In the genomic region with DNA sequence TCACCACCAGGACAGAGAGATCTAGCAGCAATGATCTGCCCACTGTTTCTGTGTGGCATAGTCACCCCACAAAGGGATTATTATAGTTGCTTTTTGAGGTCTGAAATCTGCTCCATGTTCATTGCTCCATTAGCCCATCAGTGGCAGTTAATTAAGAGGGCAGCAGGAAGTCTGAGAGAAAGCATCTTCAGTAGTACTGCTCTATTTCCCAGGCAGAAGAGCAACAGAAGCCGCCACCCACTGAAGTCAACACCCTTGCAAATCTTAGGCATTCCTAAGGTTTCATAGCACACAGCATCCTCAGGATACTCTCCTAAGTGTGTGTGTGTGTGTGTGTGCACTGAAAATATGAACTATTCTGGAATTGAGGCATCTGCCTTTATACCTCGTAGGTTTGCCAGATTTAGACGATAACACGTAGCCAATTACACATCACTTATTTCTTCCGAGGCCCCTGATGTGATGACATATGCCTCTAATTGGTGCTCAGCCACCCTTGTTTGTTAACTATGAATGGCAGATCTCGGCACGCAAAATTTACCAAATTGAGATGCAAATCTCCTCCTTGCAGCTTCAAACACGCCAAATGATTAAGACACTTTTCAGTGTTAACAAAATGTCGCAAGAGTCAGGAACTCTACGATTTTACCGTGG, we compare ENCODE assay signal across 17 mouse cellular contexts.
DNase-seq lines count a peak whose midpoint lies in the region; ATAC-seq and TF ChIP-seq lines count a peak whose summit lies in the region.
"Had no signal": no experiment of that assay in that cellular context is flagged by ENCODE, and none has a peak within 500 bp of the region (broad histone marks: within the 10 kb centered on the region; RNA-seq: fewer than 3 reads in every experiment).

No protein-coding gene starts in this region.

- H3K27me3 ChIP-seq in lung, embryonic 14.5 days (ENCODE audit: insufficient read depth, low read length): no peaks in the 10 kb centered on the region
- H3K27me3 ChIP-seq in forebrain, embryonic 14.5 days (replicated peaks; ENCODE audit: control insufficient read depth, insufficient read depth, low read length): no peaks in the 10 kb centered on the region
- no peaks in the 10 kb centered on the region for H3K27me3 ChIP-seq in midbrain, embryonic 16.5 days (ENCODE audit: control insufficient read depth, insufficient read depth, low read depth, low read length)
- H3K27me3 ChIP-seq: liver, embryonic 12.5 days; stomach, embryonic 15.5 days had no signal

- peak overlapping the region; percentile 31 for H3K4me2 ChIP-seq in lung, embryonic 14.5 days
- peak overlapping the region; percentile 49 for H3K4me2 ChIP-seq in forebrain, embryonic 14.5 days (ENCODE audit: low read length)
- peak overlapping the region; percentile 33 for H3K4me2 ChIP-seq in midbrain, embryonic 16.5 days (ENCODE audit: low read length)
- H3K4me2 ChIP-seq: liver, embryonic 12.5 days; stomach, embryonic 15.5 days had no signal

- no peak for TF ChIP-seq CTCF in lung, embryonic 14.5 days (IDR thresholded peaks at IDR 0.05; ENCODE audit: low read depth)
- TF ChIP-seq CTCF in brain, embryonic 14.5 days (IDR thresholded peaks at IDR 0.05; ENCODE audit: borderline replicate concordance, extremely low read depth, insufficient read depth, insufficient read length): no peak

- ATAC-seq in lung, embryonic 14.5 days (ENCODE audit: insufficient read depth): peak; percentile 38; the same call in 1 of the 2 replicates
- peak; percentile 91 for ATAC-seq in forebrain, embryonic 14.5 days
- no peak for ATAC-seq in midbrain, embryonic 16.5 days
- ATAC-seq in CD4-positive, CD25-positive, alpha-beta regulatory T cell, adult 4 months: no peak
- ATAC-seq: intestine, embryonic 16.5 days; liver, embryonic 12.5 days had no signal

- H3K4me3 ChIP-seq in lung, embryonic 14.5 days (ENCODE audit: low read depth, low read length): no peak overlapping the region
- peak overlapping the region; percentile 23 for H3K4me3 ChIP-seq in forebrain, embryonic 14.5 days (ENCODE audit: low read depth, low read length)
- H3K4me3 ChIP-seq in midbrain, embryonic 16.5 days (ENCODE audit: low read depth, low read length): peak overlapping the region; percentile 9; the same call in 1 of the 2 replicates
- H3K4me3 ChIP-seq: liver, embryonic 12.5 days; stomach, embryonic 15.5 days had no signal

- H3K27ac ChIP-seq in lung, embryonic 14.5 days (ENCODE audit: low read depth): no peak overlapping the region
- peak overlapping the region; percentile 53; the same call in 1 of the 2 replicates for H3K27ac ChIP-seq in forebrain, embryonic 14.5 days (ENCODE audit: low read depth, low read length)
- no peak overlapping the region for H3K27ac ChIP-seq in midbrain, embryonic 16.5 days (ENCODE audit: low read length)
- H3K27ac ChIP-seq: liver, embryonic 12.5 days; stomach, embryonic 15.5 days had no signal

- peak; percentile 67 for DNase-seq in lung, embryonic 14.5 days
- DNase-seq in lung, postnatal 36 days: no peak
- DNase-seq in brain, embryonic 14.5 days (ENCODE audit: low read depth): peak; percentile 91
- peak; percentile 88 for DNase-seq in forebrain, embryonic 14.5 days (ENCODE audit: low spot score)
- DNase-seq in heart, adult 9 months (ENCODE audit: low spot score in 2 of 2): no peak
- DNase-seq in left cerebral cortex, adult 8-10 months (ENCODE audit: low spot score in 2 of 2): no peak
- DNase-seq: adrenal gland, postnatal 14 days; heart, postnatal 10 days; kidney, postnatal 14 days; left cerebral cortex, postnatal 4 days; spleen, adult 18-20 months had no signal

- TF ChIP-seq POLR2A in brain, embryonic 14.5 days (IDR thresholded peaks at IDR 0.05; ENCODE audit: borderline replicate concordance, extremely low read depth, insufficient read depth, insufficient read length, poor library complexity, severe bottlenecking): no peak

- H3K4me1 ChIP-seq in lung, embryonic 14.5 days (ENCODE audit: insufficient read depth): no peaks in the 10 kb centered on the region; the same call in 1 of the 2 replicates
- peaks cover 7% of the 10 kb centered on the region for H3K4me1 ChIP-seq in forebrain, embryonic 14.5 days (ENCODE audit: control insufficient read depth, insufficient read depth, low read length)
- H3K4me1 ChIP-seq in midbrain, embryonic 16.5 days (ENCODE audit: control insufficient read depth, insufficient read depth, low read length): no peaks in the 10 kb centered on the region
- H3K4me1 ChIP-seq: liver, embryonic 12.5 days; stomach, embryonic 15.5 days had no signal

- no peaks in the 10 kb centered on the region for H3K9me3 ChIP-seq in lung, embryonic 14.5 days (ENCODE audit: low read depth, low read length)
- no peaks in the 10 kb centered on the region for H3K9me3 ChIP-seq in forebrain, embryonic 14.5 days (replicated peaks; ENCODE audit: control insufficient read depth, low read length)
- no peaks in the 10 kb centered on the region for H3K9me3 ChIP-seq in midbrain, embryonic 16.5 days (replicated peaks; ENCODE audit: control insufficient read depth, low read length, poor library complexity, severe bottlenecking)
- H3K9me3 ChIP-seq: liver, embryonic 12.5 days; stomach, embryonic 15.5 days had no signal

- WGBS in lung, embryonic 14.5 days: 48% methylated on average over 11 of the region's 11 CpGs
- 5% methylated on average over 11 of the region's 11 CpGs for WGBS in forebrain, embryonic 14.5 days
- 37% methylated on average over 11 of the region's 11 CpGs for WGBS in midbrain, embryonic 16.5 days

- H3K9ac ChIP-seq in lung, embryonic 14.5 days: no peak overlapping the region
- H3K9ac ChIP-seq in forebrain, embryonic 14.5 days (ENCODE audit: low read length): 0 out of 2 replicates have a peak overlapping the region, but pooled peaks have one; percentile 37
- H3K9ac ChIP-seq in midbrain, embryonic 16.5 days (ENCODE audit: low read depth, low read length): no peak overlapping the region
- H3K9ac ChIP-seq: liver, embryonic 12.5 days; stomach, embryonic 15.5 days had no signal

- H3K36me3 ChIP-seq in lung, embryonic 14.5 days (ENCODE audit: insufficient read depth): no peaks in the 10 kb centered on the region
- H3K36me3 ChIP-seq in forebrain, embryonic 14.5 days (ENCODE audit: control insufficient read depth, insufficient read depth, low read length): no peaks in the 10 kb centered on the region
- H3K36me3 ChIP-seq in midbrain, embryonic 16.5 days (ENCODE audit: control insufficient read depth, insufficient read depth, low read length): no peaks in the 10 kb centered on the region
- H3K36me3 ChIP-seq: G1E; liver, embryonic 12.5 days; stomach, embryonic 15.5 days had no signal

Comparison
In these comparisons a context has a peak if more than half of its experiments do, and no peak if none do; other contexts are left out.
1. DNase-seq: peak in lung, embryonic 14.5 days (single experiment), brain, embryonic 14.5 days (single experiment) and forebrain, embryonic 14.5 days (single experiment); none in lung, postnatal 36 days (single experiment), heart, adult 9 months (0 of 2) and left cerebral cortex, adult 8-10 months (0 of 2).
2. ATAC-seq: peak in lung, embryonic 14.5 days (single experiment) and forebrain, embryonic 14.5 days (single experiment); none in midbrain, embryonic 16.5 days (single experiment) and CD4-positive, CD25-positive, alpha-beta regulatory T cell, adult 4 months (single experiment).
3. Peak in every context shown above with its lines, with median percentiles within 50 percentile points of each other: H3K4me2 ChIP-seq.